Comparison of ENCODE assay signal across 17 mouse cellular contexts in genomic region chr1:171179487-171180171, GRCm38 (mm10). TPM values are rescaled to one million over a fixed set of nuclear protein-coding genes. Genes with fewer than 3 reads are reported as not detected.
"Had no signal": no experiment of that assay in that cellular context is flagged by ENCODE, and none has a peak within 500 bp of the region (broad histone marks: within the 10 kb centered on the region; RNA-seq: fewer than 3 reads in every experiment).

No protein-coding gene starts in this region.

- H3K4me3 ChIP-seq: left cerebral cortex, adult 2 months; limb, embryonic 15.5 days; liver, embryonic 12.5 days; midbrain, embryonic 12.5 days; stomach, embryonic 15.5 days had no signal

- H3K4me2 ChIP-seq: limb, embryonic 15.5 days; liver, embryonic 12.5 days; lung, embryonic 14.5 days; midbrain, embryonic 12.5 days; stomach, embryonic 15.5 days had no signal

- H3K27ac ChIP-seq: left cerebral cortex, adult 2 months; limb, embryonic 15.5 days; liver, embryonic 12.5 days; midbrain, embryonic 12.5 days; stomach, embryonic 15.5 days had no signal

- H3K36me3 ChIP-seq: limb, embryonic 15.5 days; liver, embryonic 12.5 days; midbrain, embryonic 12.5 days; stomach, embryonic 15.5 days had no signal

- H3K9me3 ChIP-seq: limb, embryonic 15.5 days; liver, embryonic 12.5 days; midbrain, embryonic 12.5 days; stomach, embryonic 15.5 days had no signal

- H3K9ac ChIP-seq: limb, embryonic 15.5 days; liver, embryonic 12.5 days; lung, embryonic 14.5 days; midbrain, embryonic 12.5 days; stomach, embryonic 15.5 days had no signal

- H3K4me1 ChIP-seq: limb, embryonic 15.5 days; liver, embryonic 12.5 days; midbrain, embryonic 12.5 days had no signal

- H3K27me3 ChIP-seq: limb, embryonic 15.5 days; liver, embryonic 12.5 days; midbrain, embryonic 12.5 days; stomach, embryonic 15.5 days had no signal

- ATAC-seq: liver, embryonic 12.5 days; midbrain, embryonic 16.5 days had no signal

- DNase-seq: lung, embryonic 14.5 days; lung, postnatal 10 days; lung, postnatal 4 days; right cerebral cortex, postnatal 14 days; thymus, adult 2 months; thymus, postnatal 25 days had no signal

RNA-seq across cellular contexts. Expression of gene Mpz, which starts 29.1 kb away (rescaled TPM):
- total RNA-seq: layer of hippocampus, postnatal 25 days; left cerebral cortex, adult 2 months; left cerebral cortex, postnatal 25 days; megakaryocyte-erythroid progenitor cell, adult 5-6 weeks had no signal
- polyA plus RNA-seq: neural tube, embryonic 14.5 days had no signal

RNA-seq across cellular contexts. Expression of gene Nr1i3, which starts 34.1 kb away (rescaled TPM):
- polyA plus RNA-seq: spleen, adult 2 months had no signal
